In genomic region chr2:10193553-10193952, GRCm38 (mm10) we compare ENCODE assay signal across 29 mouse cellular contexts. TPM values are rescaled to one million over a fixed set of nuclear protein-coding genes. Genes with fewer than 3 reads are reported as not detected.
DNase-seq lines count a peak whose midpoint lies in the region; ATAC-seq lines count a peak whose summit lies in the region.
"Had no signal": no experiment of that assay in that cellular context is flagged by ENCODE, and none has a peak within 500 bp of the region (broad histone marks: within the 10 kb centered on the region; RNA-seq: fewer than 3 reads in every experiment).

No protein-coding gene starts in this region.

- no peaks in the 10 kb centered on the region for H3K27me3 ChIP-seq in lung, embryonic 16.5 days (ENCODE audit: control insufficient read depth, insufficient read depth, low read depth, low read length)
- H3K27me3 ChIP-seq: CH12.LX; embryonic facial prominence, embryonic 13.5 days; intestine, embryonic 15.5 days; limb, embryonic 15.5 days; liver, embryonic 13.5 days; midbrain, embryonic 12.5 days; neural tube, embryonic 12.5 days had no signal

- no peaks in the 10 kb centered on the region for H3K9me3 ChIP-seq in lung, embryonic 16.5 days (ENCODE audit: control insufficient read depth, low read length)
- H3K9me3 ChIP-seq: embryonic facial prominence, embryonic 13.5 days; forebrain, embryonic 10.5 days; intestine, embryonic 15.5 days; limb, embryonic 10.5 days; limb, embryonic 15.5 days; liver, embryonic 13.5 days; neural tube, embryonic 12.5 days had no signal

- no peaks in the 10 kb centered on the region for H3K4me1 ChIP-seq in lung, embryonic 16.5 days (replicated peaks; ENCODE audit: control insufficient read depth, insufficient read depth, low read length)
- H3K4me1 ChIP-seq: embryonic facial prominence, embryonic 13.5 days; forebrain, embryonic 10.5 days; intestine, embryonic 15.5 days; limb, embryonic 10.5 days; limb, embryonic 15.5 days; liver, embryonic 13.5 days; midbrain, embryonic 12.5 days; neural tube, embryonic 12.5 days had no signal

- H3K4me2 ChIP-seq in lung, embryonic 16.5 days (ENCODE audit: low read depth, low read length) = no peak overlapping the region
- H3K4me2 ChIP-seq: embryonic facial prominence, embryonic 13.5 days; intestine, embryonic 15.5 days; limb, embryonic 15.5 days; liver, embryonic 13.5 days; lung, embryonic 14.5 days; midbrain, embryonic 12.5 days; neural tube, embryonic 12.5 days had no signal

- no peak overlapping the region for H3K9ac ChIP-seq in lung, embryonic 16.5 days (ENCODE audit: low read length)
- H3K9ac ChIP-seq: embryonic facial prominence, embryonic 13.5 days; intestine, embryonic 15.5 days; limb, embryonic 15.5 days; liver, embryonic 13.5 days; lung, embryonic 14.5 days; midbrain, embryonic 12.5 days; neural tube, embryonic 12.5 days had no signal

- H3K36me3 ChIP-seq in lung, embryonic 16.5 days (ENCODE audit: control insufficient read depth, insufficient read depth, low read length) = no peaks in the 10 kb centered on the region
- H3K36me3 ChIP-seq: embryonic facial prominence, embryonic 13.5 days; forebrain, embryonic 10.5 days; intestine, embryonic 15.5 days; limb, embryonic 10.5 days; limb, embryonic 15.5 days; liver, embryonic 13.5 days; midbrain, embryonic 12.5 days; neural tube, embryonic 12.5 days had no signal

- WGBS in lung, embryonic 16.5 days = 37% methylated on average over 3 of the region's 3 CpGs

- no peak overlapping the region for H3K4me3 ChIP-seq in lung, embryonic 16.5 days (ENCODE audit: low read length)
- H3K4me3 ChIP-seq: embryonic facial prominence, embryonic 13.5 days; forebrain, embryonic 10.5 days; intestine, embryonic 15.5 days; limb, embryonic 10.5 days; limb, embryonic 15.5 days; liver, embryonic 13.5 days; midbrain, embryonic 12.5 days; myocyte; neural tube, embryonic 12.5 days had no signal

- no peak overlapping the region; the same call in 1 of the 2 replicates for H3K27ac ChIP-seq in lung, embryonic 16.5 days (ENCODE audit: low read length)
- H3K27ac ChIP-seq: embryonic facial prominence, embryonic 13.5 days; forebrain, embryonic 10.5 days; intestine, embryonic 15.5 days; limb, embryonic 10.5 days; limb, embryonic 15.5 days; liver, embryonic 13.5 days; midbrain, embryonic 12.5 days; neural tube, embryonic 12.5 days had no signal

- ATAC-seq in lung, embryonic 16.5 days (ENCODE audit: low read depth) = peak; percentile 17; the same call in 1 of the 2 replicates
- ATAC-seq: activated CD4-positive, CD25-positive, alpha-beta regulatory T cell, adult 4 months; forebrain, embryonic 16.5 days; hindbrain, embryonic 16.5 days; intestine, embryonic 15.5 days had no signal

- peak; percentile 93 for DNase-seq in heart, adult 11 months
- no peak for DNase-seq in heart, postnatal 4 days
- DNase-seq in lung, postnatal 14 days = no peak
- DNase-seq in adipocyte (ENCODE audit: low spot score) = peak; percentile 14
- DNase-seq in kidney, postnatal 14 days = peak; percentile 69
- DNase-seq in adrenal gland, postnatal 25 days = no peak
- no peak for DNase-seq in adrenal gland, adult 8-10 months
- DNase-seq: adrenal gland, postnatal 10 days; cerebellum, adult 18-20 months; cerebellum, postnatal 10 days; gastrocnemius, postnatal 10 days; heart, postnatal 14 days; layer of hippocampus, adult 9-11 months; liver, embryonic 13.5 days had no signal

RNA-seq across cellular contexts. Expression of gene Itih5, which starts 40.2 kb away (rescaled TPM):
- total RNA-seq in heart, postnatal 4 days (2021) = 10 to 100 TPM; 24.9 to 30.2 TPM
- polyA plus RNA-seq in lung, embryonic 16.5 days (2015; fragmentation: Nextera tagmentation; extraction: Ambion mirVana) = 5.2 and 6.7 TPM in 2 replicates
- total RNA-seq in adrenal gland, postnatal 25 days (2021) = 17.5 and 20.5 TPM in 2 replicates
- 10 to 100 TPM; 25.9 to 65.0 (median 44.1) TPM for total RNA-seq in adrenal gland, adult 8-10 months (2022)
- polyA plus RNA-seq: C2C12, myocyte had no signal

Comparison
In these comparisons a context has a peak if more than half of its experiments do, and no peak if none do; other contexts are left out.
1. DNase-seq: peak in heart, adult 11 months (single experiment), adipocyte (single experiment) and kidney, postnatal 14 days (single experiment); none in heart, postnatal 4 days (single experiment), lung, postnatal 14 days (single experiment), adrenal gland, postnatal 25 days (single experiment) and adrenal gland, adult 8-10 months (single experiment).